29 mouse cellular contexts compared by ENCODE assay signal in genomic region chr10:99534237-99534636, GRCm38 (mm10).
DNase-seq lines count a peak whose midpoint lies in the region; ATAC-seq and TF ChIP-seq lines count a peak whose summit lies in the region.
"Had no signal": no experiment of that assay in that cellular context is flagged by ENCODE, and none has a peak within 500 bp of the region (broad histone marks: within the 10 kb centered on the region; RNA-seq: fewer than 3 reads in every experiment).

No protein-coding gene starts in this region.

- no peaks in the 10 kb centered on the region for H3K36me3 ChIP-seq in intestine, embryonic 16.5 days (ENCODE audit: control insufficient read depth, insufficient read depth, low read length)
- H3K36me3 ChIP-seq in intestine, embryonic 15.5 days: no peaks in the 10 kb centered on the region
- H3K36me3 ChIP-seq in lung, embryonic 14.5 days (ENCODE audit: insufficient read depth): no peaks in the 10 kb centered on the region
- H3K36me3 ChIP-seq: hindbrain, embryonic 10.5 days; hindbrain, embryonic 15.5 days; limb, embryonic 10.5 days; limb, embryonic 15.5 days; liver, embryonic 13.5 days had no signal

- no peak overlapping the region for H3K4me3 ChIP-seq in intestine, embryonic 16.5 days (ENCODE audit: low read length)
- H3K4me3 ChIP-seq in intestine, embryonic 15.5 days (replicated peaks): no peak overlapping the region
- no peak overlapping the region for H3K4me3 ChIP-seq in lung, embryonic 14.5 days (ENCODE audit: low read depth, low read length)
- H3K4me3 ChIP-seq: gastrocnemius, adult 2 months; hindbrain, embryonic 10.5 days; hindbrain, embryonic 15.5 days; limb, embryonic 10.5 days; limb, embryonic 15.5 days; liver, embryonic 13.5 days had no signal

- H3K4me1 ChIP-seq in intestine, embryonic 16.5 days (ENCODE audit: control insufficient read depth, insufficient read depth, low read length): peaks cover 1% of the 10 kb centered on the region; the same call in 1 of the 2 replicates
- H3K4me1 ChIP-seq in intestine, embryonic 15.5 days (replicated peaks): peaks cover 3% of the 10 kb centered on the region; the same call in 1 of the 2 replicates
- H3K4me1 ChIP-seq in lung, embryonic 14.5 days (ENCODE audit: insufficient read depth): no peaks in the 10 kb centered on the region
- H3K4me1 ChIP-seq: liver, embryonic 13.5 days had no signal

- TF ChIP-seq CTCF in lung, embryonic 14.5 days (IDR thresholded peaks at IDR 0.05; ENCODE audit: low read depth): no peak

- H3K9ac ChIP-seq in intestine, embryonic 16.5 days (ENCODE audit: low read depth, low read length): no peak overlapping the region
- no peak overlapping the region for H3K9ac ChIP-seq in intestine, embryonic 15.5 days
- no peak overlapping the region for H3K9ac ChIP-seq in lung, embryonic 14.5 days
- H3K9ac ChIP-seq: hindbrain, embryonic 15.5 days; limb, embryonic 15.5 days; liver, embryonic 13.5 days had no signal

- peak overlapping the region; percentile 15; the same call in 1 of the 2 replicates for H3K27ac ChIP-seq in intestine, embryonic 16.5 days (ENCODE audit: low read length)
- no peak overlapping the region for H3K27ac ChIP-seq in intestine, embryonic 15.5 days
- peak overlapping the region; percentile 12; the same call in 1 of the 2 replicates for H3K27ac ChIP-seq in lung, embryonic 14.5 days (ENCODE audit: low read depth)
- H3K27ac ChIP-seq: gastrocnemius, adult 2 months; hindbrain, embryonic 15.5 days; limb, embryonic 15.5 days; liver, embryonic 13.5 days had no signal

- H3K9me3 ChIP-seq in intestine, embryonic 16.5 days (ENCODE audit: control insufficient read depth, low read length): no peaks in the 10 kb centered on the region
- no peaks in the 10 kb centered on the region for H3K9me3 ChIP-seq in intestine, embryonic 15.5 days
- H3K9me3 ChIP-seq in lung, embryonic 14.5 days (ENCODE audit: low read depth, low read length): no peaks in the 10 kb centered on the region
- H3K9me3 ChIP-seq: hindbrain, embryonic 10.5 days; hindbrain, embryonic 15.5 days; limb, embryonic 10.5 days; limb, embryonic 15.5 days; liver, embryonic 13.5 days had no signal

- DNase-seq in frontal cortex, postnatal 14 days (ENCODE audit: low spot score in 2 of 2): no peak
- peak; percentile 52 for DNase-seq in lung, embryonic 14.5 days
- DNase-seq in lung, postnatal 4 days: no peak
- DNase-seq in mesoderm, embryonic 11.5 days (ENCODE audit: low read depth, low spot score): peak; percentile 44
- DNase-seq in cerebellum, postnatal 4 days (ENCODE audit: low spot score in 2 of 2): no peak
- DNase-seq: adrenal gland, postnatal 14 days; cerebellum, adult 11-12 months; cerebellum, adult 9-11 months; gastrocnemius, adult 2 months; gastrocnemius, postnatal 36 days; heart, postnatal 10 days; kidney, adult 9 months; layer of hippocampus, adult 9-11 months; liver, embryonic 13.5 days; lung, adult 18-20 months; right cerebral cortex, postnatal 25 days; thymus, adult 18-20 months; thymus, postnatal 25 days had no signal

- no peak overlapping the region for H3K4me2 ChIP-seq in intestine, embryonic 16.5 days (ENCODE audit: low read depth, low read length)
- H3K4me2 ChIP-seq in intestine, embryonic 15.5 days (replicated peaks): no peak overlapping the region
- no peak overlapping the region for H3K4me2 ChIP-seq in lung, embryonic 14.5 days
- H3K4me2 ChIP-seq: hindbrain, embryonic 15.5 days; limb, embryonic 15.5 days; liver, embryonic 13.5 days; midbrain, embryonic 11.5 days had no signal

- WGBS in intestine, embryonic 16.5 days: 42% methylated on average over 7 of the region's 7 CpGs
- WGBS in intestine, embryonic 15.5 days: 45% methylated on average over 7 of the region's 7 CpGs
- WGBS in lung, embryonic 14.5 days: 33% methylated on average over 7 of the region's 7 CpGs

- ATAC-seq in frontal cortex, adult (ENCODE audit: low TSS enrichment): peak; percentile 39; the same call in 1 of the 2 replicates
- ATAC-seq in intestine, embryonic 16.5 days: no peak
- no peak for ATAC-seq in intestine, embryonic 15.5 days
- 0 out of 2 replicates have a peak, but pooled peaks have one; percentile 38 for ATAC-seq in lung, embryonic 14.5 days (ENCODE audit: insufficient read depth)
- ATAC-seq: forebrain, embryonic 14.5 days; inflammation-experienced regulatory T-cells, adult 6 months; midbrain, embryonic 16.5 days had no signal

- H3K27me3 ChIP-seq in intestine, embryonic 16.5 days (replicated peaks; ENCODE audit: control insufficient read depth, insufficient read depth, low read length): no peaks in the 10 kb centered on the region
- H3K27me3 ChIP-seq in intestine, embryonic 15.5 days (replicated peaks): no peaks in the 10 kb centered on the region
- H3K27me3 ChIP-seq in lung, embryonic 14.5 days (ENCODE audit: insufficient read depth, low read length): no peaks in the 10 kb centered on the region
- H3K27me3 ChIP-seq: hindbrain, embryonic 15.5 days; limb, embryonic 15.5 days; liver, embryonic 13.5 days had no signal

Comparison
In these comparisons a context has a peak if more than half of its experiments do, and no peak if none do; other contexts are left out.
1. DNase-seq: peak in lung, embryonic 14.5 days (single experiment) and mesoderm, embryonic 11.5 days (single experiment); none in frontal cortex, postnatal 14 days (0 of 2), lung, postnatal 4 days (0 of 2) and cerebellum, postnatal 4 days (0 of 2).
2. ATAC-seq: peak in frontal cortex, adult (single experiment) and lung, embryonic 14.5 days (single experiment); none in intestine, embryonic 16.5 days (single experiment) and intestine, embryonic 15.5 days (single experiment).